Mouse (Mus musculus) B cell, adult 2 months (primary cell): Measurements from ENCODE around the gene Scgb2b19.
"Not testable (repeated sequence)": the region's sequence is repeated elsewhere in the genome, so short reads cannot be mapped to it uniquely, and the experiment has no call there.

Experiments
- DNase-seq, 2 experiments: peaks; one replicate each; pipeline ENCODE4 v3.0.0; 2022

Gene Scgb2b19

GRCm38 (mm10) chr7:33280238-33280637, at the start of gene Scgb2b19:
TSS of gene Scgb2b19 (minus strand) at chr7:33280338.
- DNase-seq, result not testable (repeated sequence)

DNA sequence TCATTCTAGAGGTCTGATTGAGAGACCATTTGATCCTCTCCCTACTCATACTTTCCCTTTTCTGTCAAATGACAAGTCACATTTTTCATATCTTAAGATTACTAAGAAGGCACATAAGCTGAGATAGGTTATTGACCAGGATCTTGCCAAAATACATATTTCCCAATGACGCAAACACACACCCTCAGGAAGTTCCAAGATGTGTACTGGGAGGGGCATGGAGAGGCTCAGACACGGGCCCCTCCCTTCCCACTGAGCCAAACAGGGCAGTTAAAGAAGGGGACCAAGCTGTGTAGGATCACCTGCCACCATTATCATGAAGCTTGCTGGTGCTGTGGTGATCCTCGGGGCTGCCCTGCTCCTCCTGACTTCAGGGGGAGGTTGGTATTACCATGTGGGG, 6.9 kb upstream of the Scgb2b19 start, which contains the start of gene Scgb1b19:
Gene Scgb1b19, plus strand, starts transcription at position 301 of the 400 bp plus-strand sequence.
- not testable (repeated sequence) for DNase-seq
